Mouse (Mus musculus): ENCODE data around the gene Snx29. TPM values are rescaled to one million over a fixed set of nuclear protein-coding genes. Genes with fewer than 3 reads are reported as not detected.

The Snx29 gene
- total RNA-seq, 2 experiments from 2014 or later = 5.3 to 6.6 TPM

DNA sequence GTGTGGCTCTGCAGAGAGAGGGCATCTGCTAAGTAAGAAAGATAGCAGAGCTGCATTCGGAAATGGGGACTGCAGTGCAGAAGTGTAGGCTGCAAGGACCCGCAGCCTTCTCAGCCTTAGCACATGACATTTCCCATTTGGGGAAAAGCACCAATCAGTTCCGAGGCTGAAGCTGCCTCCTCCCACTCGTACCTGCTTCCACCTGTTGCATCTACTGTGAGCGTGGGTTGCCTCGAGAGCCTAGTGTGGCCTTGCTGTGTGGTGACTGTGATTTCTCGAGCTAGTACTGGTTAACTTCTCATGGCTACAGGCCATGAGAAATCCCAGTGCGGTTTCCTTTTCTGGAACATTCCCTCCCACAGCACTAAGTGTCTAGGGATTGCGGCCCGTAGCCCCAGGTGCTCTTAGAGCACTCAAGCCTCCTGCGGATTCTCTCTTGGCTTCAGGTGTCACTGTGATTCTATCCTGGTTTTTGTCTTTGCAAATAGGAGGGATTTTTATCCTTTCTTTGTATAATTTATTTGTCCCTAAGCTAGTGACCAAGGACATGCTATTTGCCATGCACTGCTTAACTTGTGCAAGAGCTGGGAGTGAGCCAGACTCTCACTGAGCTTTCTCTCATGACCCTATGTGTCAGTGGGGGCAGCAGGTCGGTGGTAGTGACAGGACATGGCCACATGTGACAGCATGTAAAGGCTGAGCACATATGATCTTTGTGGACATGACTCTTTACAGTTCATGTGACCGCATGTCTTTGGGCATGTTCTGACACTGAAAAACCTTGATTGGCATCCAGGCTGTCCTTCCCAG, 342.4 kb downstream of the Snx29 start:
- no peak for ATAC-seq (replicated peaks; ENCODE audit: poor library complexity)

DNA sequence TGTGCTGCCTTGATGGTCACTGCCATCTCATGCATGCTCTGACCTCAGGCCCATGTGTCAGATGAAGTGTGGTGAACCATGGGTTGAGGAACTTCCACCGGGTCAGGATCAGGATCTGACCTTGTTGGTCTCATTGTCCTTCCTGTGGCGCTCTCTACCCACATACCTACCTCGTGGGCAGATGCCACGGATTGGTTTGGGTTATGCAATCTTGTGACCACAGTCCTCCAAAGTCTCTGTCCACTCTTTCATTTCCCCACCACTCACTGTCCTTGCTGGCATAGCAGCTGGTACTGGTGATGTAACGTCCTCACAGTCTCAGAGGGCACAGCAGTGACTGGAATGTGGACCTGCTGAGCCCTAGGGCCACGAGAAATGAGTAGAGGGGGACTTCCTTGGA, 343.2 kb downstream of the Snx29 start:
- ATAC-seq (replicated peaks; ENCODE audit: poor library complexity) = peak; percentile 88

DNA sequence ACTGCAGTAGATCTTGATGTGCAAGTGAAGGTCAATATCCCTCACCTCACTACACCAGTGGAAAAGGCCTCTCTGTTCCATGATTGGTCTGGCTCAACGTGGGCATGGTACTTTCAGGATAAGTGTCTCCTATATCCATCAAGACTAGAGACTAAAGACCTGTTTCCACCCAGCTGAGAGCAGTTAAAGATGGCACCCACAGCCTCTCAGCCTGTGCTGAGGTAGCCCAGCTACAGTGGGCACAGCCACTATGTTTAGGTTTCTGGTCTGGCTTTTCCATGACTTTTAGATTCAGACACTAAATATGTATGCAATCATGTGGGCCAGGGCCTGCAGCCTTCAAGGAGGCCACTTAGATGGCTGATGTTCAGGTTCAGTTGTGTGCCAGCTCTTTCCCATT, 345.7 kb downstream of the Snx29 start:
- ATAC-seq (replicated peaks; ENCODE audit: poor library complexity) = no peak

DNA sequence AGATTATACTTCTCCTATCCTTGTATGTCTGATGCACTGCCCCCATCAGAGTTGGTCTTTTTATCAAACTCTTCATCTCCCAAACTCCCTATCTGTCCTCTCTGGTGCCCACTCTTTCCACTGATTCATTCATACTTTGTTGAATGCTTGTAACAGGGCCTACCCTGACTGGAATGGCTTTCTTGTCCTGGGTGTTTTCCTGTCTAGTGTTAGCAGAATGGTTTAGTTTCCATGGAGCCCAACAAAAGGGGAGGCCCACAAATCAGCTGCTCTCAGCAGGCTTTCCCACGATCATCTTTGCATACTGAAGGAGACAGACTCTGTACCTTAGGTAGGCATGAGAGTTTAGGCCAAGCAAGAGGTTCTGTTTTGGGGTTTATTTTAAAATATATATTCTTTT, 346.2 kb downstream of the Snx29 start:
- ATAC-seq (replicated peaks; ENCODE audit: poor library complexity) = no peak

DNA sequence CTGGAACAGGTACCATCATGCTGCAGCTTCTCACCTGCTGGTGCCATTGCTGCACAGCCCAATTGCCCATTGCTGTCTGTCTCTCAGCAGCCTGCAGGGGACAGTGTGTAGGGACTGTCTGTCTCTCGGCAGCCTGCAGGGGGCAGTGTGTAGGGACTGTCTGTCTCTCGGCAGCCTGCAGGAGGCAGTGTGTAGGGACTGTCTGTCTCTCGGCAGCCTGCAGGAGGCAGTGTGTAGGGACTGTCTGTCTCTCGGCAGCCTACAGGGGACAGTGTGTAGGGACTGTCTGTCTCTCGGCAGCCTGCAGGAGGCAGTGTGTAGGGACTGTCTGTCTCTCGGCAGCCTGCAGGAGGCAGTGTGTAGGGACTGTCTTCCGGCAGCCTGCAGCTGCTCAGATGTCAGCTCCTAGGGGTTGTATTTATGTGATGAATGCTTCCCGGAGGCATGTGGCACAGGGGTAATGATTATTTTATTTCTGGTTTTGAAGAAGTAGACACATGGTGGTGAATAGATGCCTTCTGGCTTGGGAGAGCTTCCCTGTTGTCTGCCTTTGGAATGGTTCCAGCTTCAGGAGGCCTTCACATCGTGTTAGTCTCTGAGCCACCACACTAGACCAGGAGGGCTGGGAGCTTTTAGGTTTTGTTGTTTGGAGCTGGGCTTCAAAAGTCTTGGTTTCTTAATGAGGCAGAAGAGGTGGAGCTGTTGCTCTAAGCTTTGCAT, 347.7 kb downstream of the Snx29 start:
- ATAC-seq (replicated peaks; ENCODE audit: poor library complexity) = no peak

DNA sequence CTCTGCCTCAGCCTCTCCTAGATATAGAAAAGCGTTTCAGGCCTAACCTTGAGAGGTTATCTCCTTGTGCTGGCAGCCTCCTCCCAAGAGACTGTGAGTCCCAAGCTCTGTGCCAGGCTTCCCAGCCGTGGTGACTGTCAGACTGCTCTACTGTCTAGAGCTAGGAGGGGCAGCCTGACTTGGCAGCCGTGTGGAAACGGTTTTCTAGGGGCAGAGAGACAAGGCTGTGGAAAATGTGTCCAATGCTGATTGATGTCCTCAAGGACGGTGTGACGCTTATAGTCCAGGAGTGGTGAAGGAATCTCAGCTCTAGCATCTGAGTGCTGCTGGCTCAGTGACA, 348.2 kb downstream of the Snx29 start:
- 0 out of 2 replicates have a peak, but pooled peaks have one; percentile 5 for ATAC-seq (replicated peaks; ENCODE audit: poor library complexity)

DNA sequence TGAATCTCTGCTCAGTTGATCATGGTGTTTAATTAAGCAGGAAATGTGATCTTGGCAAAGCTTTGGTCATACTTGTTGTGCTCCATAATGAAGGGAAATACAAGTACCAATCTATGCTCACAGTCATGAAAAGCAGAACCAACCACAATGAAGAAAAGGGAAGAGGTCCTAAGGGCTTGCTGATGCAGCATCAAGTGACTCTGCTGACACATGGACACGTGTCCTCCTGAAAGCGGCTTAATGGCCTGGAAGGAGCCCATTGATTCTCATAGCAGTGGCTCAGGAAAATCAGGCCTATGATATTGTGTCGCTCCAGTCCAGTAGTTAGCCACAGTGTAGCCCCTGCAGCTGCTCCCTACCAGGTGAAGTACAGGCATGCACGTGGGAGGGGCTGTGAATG, 353.3 kb downstream of the Snx29 start:
- peak; percentile 98 for ATAC-seq (replicated peaks; ENCODE audit: poor library complexity)

DNA sequence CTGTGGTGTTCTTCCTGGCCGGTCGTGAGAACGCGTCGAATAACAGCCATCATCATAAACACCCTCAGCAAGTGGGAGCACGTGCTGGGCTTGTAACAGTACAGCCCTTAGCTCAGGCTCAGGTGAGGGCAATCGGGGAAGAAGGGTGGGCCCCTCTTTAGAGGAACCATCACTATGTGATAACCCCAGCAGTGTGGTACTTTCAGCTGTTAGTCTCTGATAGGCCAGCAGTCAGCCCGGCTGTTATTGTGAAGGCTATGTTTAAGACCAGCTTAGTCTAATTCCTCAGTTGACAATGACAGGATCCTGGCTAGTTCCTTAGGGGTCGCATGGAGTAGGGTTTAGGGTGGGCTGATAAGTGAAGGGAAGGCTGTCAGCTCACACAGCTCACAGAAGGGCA, 362.6 kb downstream of the Snx29 start:
- ATAC-seq (replicated peaks; ENCODE audit: poor library complexity) = peak; percentile 61

DNA sequence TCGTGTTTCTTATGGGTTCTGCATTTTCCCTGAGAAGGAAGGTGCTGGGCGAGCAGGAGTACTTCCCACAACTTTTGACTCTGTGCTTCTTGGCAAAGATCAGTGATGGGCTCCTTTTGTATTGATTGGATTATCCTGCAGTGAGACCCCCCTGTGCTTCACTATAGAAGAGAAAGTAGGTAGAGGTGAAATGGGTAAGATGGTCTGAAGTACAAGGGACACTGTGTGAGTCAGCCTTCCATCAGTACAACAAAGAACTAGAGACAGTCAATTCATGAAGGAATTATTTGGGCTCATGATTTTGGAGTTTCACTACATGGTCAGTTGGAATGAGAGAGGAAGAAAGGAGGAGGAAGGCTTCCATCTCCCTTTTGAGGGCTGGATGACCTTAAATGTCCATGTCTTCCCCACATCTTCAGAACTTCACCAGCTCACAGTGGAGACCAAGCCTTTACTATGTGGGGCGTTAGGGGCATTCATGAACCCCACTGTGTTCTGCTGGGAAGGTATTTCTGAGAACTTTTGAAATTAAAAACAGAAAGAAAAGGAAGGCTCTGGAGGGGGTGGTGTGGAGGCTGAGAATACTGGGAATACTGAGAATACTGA, 363.1 kb downstream of the Snx29 start:
- ATAC-seq (replicated peaks; ENCODE audit: poor library complexity) = peak; percentile 62

DNA sequence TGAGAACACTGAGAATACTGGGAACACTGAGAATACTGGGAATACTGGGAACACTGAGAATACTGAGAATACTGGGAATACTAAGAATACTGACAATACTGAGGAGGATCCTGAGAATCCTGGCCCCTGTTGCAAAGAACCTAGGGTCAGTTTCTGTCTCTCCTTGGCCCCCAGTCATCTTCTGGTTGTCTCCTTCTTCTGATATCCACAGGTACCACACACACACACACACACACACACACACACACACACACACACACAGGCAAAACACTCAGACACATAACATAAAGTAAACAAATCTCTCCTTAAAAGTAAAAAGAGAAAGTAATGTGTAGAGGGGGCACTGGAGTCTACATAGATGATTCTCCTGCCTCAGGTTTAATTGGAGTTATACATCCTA, 365.1 kb downstream of the Snx29 start:
- ATAC-seq (replicated peaks; ENCODE audit: poor library complexity) = peak; percentile 54

DNA sequence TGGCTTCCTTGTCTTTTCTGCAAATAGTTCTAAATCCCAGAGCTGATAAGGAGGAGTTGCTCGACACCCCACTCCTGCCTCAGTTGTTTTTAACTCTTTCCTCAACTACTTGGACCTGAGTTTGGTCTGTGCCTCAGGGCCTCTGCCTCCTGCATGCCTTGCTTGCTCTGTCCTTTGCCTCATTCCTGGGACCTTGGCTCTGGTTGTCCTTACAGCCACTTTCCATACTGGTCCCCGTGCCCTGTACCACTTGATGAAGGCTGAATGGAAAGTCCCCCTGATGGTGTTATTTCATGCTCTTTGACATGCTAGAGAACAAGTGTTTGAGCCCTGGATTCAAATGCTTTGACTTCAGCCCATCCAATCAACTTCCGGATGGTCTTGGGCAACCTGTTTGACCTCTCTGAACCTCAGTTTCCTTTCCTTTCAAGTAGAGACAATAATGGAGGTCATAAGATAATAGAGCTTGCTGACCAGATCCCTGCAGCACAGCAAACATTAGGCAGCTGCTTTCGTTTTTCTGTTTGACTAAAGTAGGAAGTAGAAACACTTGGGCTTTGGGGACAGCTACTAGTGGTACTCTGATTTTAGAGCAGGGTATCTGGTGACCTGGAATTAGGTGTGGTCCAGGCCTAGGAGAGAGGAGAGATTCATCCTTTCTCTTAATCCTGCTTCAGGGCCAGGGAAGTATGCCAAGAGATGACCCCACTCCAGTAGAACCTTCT, 365.7 kb downstream of the Snx29 start:
- ATAC-seq (replicated peaks; ENCODE audit: poor library complexity) = peak; percentile 46

DNA sequence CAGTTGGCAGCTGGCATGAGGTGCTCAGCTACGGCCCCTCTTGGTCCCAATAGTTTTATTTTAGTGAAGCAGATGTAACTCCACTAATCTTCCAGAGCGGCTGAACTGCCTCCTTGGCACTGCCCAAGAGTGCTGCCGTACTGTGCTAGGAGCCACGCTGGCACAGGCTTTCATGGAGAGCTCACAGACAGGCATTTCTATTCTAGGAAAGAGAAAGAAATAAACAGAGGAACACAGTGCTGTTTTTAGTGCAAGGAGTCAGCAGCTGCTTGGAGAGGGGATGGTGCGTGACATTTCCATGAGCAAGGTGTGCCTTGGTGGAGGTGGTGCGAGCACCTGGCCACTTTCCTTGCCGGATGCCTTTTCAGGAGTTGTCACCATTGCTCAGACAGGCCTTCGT, 367.4 kb downstream of the Snx29 start:
- ATAC-seq (replicated peaks; ENCODE audit: poor library complexity) = no peak

DNA sequence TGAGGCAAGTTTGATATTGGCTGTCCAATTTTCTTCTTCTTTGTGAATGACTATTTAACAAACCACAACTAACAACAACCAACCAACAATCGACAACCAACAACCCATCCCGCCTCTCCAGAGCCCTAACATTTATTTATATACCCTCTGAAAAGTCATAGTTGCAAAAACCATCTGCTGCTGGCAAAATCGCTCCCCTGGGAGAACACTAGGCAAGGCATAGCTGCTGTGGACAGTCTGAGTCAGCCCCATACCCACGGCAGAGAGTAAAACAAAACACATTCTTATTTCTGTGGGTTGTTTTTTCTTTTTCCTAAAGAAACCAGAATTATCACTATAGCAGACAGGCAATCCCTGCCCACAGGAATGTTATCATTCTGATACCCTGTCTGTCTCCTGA, 368.0 kb downstream of the Snx29 start:
- ATAC-seq (replicated peaks; ENCODE audit: poor library complexity) = no peak

DNA sequence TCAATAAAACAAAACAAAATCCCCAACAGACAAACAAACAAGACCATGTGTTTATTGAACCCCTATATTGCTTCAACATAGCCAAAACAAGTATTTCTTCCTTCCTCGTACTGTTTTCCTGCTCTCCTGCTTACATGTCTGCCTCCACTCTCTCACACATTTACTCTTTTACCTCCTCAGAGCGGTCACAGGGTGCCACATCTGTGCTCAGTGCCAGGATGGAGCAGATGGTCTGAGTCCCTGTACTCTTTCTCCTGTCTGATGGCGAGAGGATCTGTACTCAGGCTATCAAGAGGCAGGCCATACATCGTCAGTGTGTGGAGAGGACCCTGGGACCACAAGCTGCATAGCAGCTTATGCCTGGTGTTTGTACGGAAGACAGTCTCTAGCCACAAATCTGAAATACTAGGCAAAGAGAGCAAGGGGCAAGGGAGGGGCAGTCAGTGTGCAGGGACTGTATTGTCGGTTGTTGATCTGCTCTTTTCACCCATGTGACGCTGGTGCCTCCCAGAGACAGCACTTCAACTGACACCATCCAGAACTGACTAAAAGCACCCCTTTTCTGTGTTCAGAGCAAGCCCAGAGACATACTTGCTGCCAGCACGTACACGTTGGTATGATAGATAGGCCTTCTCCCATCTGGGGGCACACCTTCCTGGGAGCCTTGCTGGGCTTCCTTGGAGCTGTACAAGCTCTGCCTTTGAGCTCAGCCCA, 368.9 kb downstream of the Snx29 start:
- no peak for ATAC-seq (replicated peaks; ENCODE audit: poor library complexity)

DNA sequence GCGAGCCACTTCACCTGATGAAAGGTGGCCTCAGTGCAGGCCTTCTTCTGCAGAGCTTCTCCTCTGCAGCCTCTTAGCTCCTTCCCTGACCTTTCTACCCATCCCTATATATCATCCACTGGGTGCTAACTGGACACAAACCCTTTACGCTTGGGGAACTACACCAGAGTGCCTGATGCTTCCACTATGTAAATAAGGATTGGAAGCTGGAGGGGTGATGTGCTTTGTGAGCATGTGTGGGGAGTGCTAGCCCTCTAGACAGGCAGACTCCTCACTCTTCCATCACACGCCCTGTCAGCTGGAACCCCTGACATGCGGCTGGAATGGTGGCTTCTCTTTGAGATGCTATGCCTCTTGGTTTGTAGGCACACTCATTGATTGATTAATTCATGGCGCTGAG, 370.0 kb downstream of the Snx29 start:
- ATAC-seq (replicated peaks; ENCODE audit: poor library complexity) = no peak

DNA sequence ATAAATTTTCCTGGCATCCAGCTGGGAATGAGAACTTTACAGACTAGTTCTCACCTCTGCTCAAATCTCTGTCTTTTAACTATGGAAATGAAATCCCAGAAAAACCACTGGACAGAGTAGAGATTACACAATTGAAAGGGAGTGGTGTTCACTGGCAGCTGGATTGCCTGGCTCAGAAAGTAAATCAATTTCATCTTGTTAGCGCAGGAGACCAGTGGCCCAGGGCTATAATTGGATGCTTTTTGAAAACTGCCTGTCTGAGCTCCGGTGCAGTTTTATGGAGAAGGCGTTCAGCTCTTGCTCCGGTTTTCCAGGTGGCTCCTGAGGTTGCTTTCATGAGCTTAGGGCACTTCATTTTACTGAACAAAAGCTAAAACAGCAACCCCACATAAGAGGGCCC, 371.7 kb downstream of the Snx29 start:
- no peak for ATAC-seq (replicated peaks; ENCODE audit: poor library complexity)

DNA sequence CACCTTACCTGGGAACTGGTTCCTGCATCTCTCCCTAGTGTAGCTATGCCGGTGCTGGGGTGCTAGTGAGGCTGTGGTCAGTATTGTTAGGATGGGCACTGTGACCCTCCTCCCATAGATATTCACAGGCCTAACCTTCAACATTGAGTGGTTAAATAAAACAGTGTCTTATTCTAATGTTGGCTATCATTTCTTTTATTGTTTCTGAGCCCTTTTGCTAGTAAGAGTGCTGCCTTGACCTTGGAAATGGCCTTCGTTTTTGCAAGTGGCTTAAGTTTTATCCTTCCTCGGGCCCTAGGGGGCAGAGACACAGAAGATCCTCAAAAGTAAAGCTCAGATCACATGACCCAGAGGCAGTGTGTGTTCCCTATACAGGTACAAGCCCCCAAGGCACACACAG, 374.1 kb downstream of the Snx29 start:
- no peak for ATAC-seq (replicated peaks; ENCODE audit: poor library complexity)

DNA sequence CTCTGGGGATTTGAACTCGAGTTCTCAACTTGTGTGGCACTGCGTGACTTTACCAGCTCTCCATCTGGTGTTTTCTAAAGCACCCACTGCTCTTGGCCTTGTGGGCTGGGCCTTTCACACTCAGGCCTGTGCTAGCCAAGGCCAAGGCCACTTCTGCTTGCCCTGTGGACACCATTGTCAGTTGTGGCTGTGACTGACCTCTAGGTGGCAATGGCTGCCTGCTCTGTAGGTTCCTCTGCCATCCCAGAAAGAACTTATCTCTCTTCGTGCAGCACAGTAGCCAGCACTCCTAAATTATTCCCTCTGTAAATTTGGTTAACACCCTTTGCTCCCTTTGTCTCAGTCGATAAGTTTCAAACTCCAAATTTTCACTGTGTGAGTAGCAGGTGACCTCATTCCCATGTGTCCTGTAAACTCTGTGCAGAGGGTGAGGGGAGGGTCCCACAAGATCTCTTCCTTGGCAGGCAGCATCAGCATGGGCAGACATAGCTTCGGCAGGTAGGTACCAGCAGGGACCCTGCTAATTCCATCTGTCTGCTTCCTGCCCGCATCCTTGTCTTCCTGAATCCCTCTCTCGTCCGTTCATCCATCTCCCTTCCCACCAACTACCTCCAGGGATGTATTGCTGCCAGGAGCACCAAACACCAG, 375.1 kb downstream of the Snx29 start:
- peak; percentile 80 for ATAC-seq (replicated peaks; ENCODE audit: poor library complexity)

DNA sequence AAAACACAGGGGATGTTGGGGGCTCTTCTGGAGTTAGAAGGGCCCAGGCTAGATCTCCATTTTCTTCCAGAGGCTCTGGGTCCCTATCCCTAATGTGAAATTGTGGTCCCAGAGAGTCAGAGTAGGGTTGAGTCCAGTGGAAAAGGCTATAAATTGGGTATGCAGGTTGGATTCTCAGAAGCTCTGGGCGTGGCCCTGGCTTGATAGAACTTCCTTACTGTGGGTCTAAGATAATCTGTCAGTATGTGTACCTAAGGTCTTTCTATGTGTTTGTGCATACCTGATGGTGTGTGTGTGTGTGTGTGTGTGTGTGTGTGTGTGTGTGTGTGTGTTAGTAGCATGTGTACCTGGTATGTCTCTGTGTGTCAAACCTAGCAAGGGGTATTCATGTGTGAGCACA, 378.9 kb downstream of the Snx29 start:
- no peak for ATAC-seq (replicated peaks; ENCODE audit: poor library complexity)

DNA sequence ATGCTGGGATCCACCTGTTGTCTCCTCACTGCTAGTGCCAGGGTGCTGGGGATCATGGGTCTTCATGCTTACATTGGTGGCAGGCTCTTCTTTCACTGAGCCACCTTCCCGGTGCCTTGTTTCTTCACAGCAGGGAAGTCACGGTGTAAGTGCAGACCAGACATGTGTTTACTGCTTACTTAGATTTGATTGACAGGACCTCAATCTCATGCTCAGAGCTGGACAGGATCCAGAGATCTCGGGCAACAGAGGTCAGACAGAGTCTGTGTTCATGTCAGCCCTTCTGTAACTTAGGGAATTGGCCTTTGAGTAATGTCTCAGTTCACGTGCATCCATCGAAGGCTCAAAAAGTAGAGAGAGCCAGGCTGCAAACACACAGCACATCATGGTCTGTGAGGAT, 381.4 kb downstream of the Snx29 start:
- no peak for ATAC-seq (replicated peaks; ENCODE audit: poor library complexity)
